Mouse (Mus musculus) cerebral cortex, adult 2 months (tissue): Measurements from ENCODE around the gene Ccl11.

Experiments used
- WGBS: fragments of 180-500 bp; shearing (Covaris S2); methylation state at CpG from one replicate; pipeline ENCODE4 v1.1.7; 2018; 5-methylcytosine and 5-hydroxymethylcytosine counted together

Ccl11 gene

GRCm38 (mm10) chr11:82057646-82058045 lies at the start of gene Ccl11:
TSS of gene Ccl11 (plus strand) at chr11:82057823.
- WGBS, result 45% methylated on average over 6 of the region's 6 CpGs

GRCm38 (mm10) chr11:82010115-82010514 lies 47.5 kb upstream of the Ccl11 start:
- 69% methylated on average over 3 of the region's 3 CpGs for WGBS

DNA sequence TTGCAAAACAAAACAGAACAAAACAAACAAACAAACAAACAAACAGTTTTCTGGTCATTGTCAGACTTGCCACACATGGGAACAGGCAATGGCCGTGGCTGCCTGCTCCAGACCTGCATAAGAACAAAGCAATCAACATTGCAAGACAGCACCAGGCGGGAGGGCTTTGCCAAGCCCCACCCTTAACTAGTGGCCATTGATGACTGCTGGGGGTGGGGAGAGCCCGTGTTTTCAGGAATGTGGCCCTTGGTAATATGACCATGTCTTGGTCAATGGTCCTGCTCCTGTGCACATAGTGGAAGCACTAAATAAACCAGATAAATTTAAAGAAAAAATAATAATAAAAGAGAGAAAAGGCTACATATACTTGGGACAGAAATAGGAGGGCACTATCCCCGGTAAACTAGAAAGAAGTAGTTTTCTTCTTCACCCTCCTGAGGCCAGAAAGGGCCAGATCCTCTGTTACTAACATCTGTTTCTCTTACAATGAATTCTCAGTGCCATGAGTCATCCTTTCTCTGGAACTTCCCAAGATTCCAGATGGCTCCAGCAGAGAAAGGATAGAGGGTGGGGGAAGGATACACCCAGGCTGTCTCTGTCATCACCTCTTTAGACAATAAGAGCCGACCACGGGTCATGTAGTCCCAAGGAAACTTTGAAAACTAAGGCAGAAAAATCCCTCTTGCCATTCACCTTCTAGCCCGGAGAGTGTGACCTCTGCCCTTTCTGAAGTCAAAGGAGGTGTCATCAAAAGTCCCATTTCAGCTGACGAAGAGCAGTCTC lies 46.0 kb upstream of the Ccl11 start:
- WGBS, result 63% methylated on average over 8 of the region's 8 CpGs

DNA sequence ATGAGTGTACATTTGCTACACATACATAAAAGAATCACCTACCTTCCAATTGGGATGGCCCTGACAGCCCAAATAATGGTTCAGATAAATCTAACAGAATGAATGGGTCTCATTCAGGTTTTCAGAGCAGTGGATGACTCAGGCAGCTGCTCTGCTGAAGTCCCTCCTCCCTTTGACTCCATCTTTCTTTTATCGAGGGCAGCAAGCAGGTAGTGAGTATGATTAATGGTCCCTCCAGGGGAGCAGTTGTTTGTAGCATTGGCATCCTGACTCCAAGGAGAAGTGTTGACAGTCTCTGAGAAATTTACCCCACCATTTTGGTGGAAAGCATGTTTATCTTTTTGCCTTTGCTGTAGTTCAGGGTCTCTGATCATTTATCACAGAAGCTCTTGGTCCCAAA lies 43.9 kb upstream of the Ccl11 start:
- WGBS, result 83% methylated on average over 1 of the region's 1 CpGs

DNA sequence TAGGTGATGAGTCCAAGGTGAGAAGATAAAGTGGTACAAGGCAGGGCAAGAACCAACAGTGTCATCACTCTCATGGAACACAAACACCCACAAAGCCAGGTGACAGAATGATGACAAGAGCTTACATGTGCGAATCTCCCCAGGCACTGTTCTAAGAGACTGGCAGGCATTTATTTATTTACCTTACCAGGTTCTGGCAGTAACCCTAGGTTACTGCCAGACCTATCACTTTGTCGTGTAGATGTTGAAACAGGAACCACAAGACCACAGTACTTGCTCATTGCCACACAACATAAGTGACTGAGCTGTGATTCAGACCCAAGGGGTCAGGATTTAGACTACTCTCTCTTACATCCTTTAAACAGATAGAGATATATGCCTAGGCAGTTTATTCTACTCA lies 42.6 kb upstream of the Ccl11 start:
- WGBS, result 82% methylated on average over 2 of the region's 2 CpGs

DNA sequence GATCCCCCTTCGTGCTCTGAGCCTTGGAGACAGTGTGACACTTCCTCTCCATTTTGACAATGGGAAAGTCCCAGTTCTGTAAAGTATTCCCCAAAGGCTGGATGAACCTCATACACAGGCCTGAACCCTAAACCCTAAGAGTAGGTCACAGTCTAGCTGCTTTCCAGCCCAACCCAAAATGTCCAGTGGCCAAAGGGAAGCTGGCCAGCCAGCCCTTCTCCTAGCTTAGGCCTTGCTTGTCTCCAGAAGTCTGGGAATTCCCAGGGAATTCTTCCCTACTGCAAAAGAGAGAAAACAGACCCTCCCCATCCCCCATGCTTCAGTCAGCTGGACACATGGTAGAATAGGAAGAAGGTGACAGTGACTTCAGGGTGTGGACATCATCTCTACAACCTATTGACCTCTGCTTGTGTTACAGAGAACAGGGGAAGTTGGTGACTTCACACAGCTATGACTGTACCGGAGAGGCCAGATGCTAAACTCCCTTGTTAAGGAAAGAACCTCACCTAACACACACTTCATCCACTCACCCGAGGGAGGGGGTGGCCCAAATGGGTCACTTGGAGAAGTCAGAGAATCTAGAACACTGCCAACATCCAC lies 41.3 kb upstream of the Ccl11 start:
- 80% methylated on average over 3 of the region's 3 CpGs for WGBS

DNA sequence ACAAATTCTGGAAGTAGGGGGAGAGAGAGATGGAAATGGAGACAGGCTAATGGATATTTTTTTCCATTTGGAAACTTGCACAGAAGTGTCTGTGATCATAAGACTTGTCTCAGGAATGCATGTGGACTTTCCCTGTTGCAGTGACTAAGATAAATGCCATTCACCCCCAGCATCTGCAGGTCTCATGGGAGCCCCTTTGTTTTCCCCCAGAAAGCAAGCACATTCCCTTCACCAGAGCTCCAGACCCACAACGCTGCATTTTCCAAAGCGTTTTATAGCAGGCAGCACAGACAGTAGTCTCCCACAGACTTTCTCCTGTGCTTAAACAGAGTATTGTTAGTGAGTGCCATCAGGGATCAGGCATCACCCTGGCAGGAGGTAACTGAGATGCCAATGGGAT lies 38.2 kb upstream of the Ccl11 start:
- 42% methylated on average over 2 of the region's 2 CpGs for WGBS

- 82% methylated on average over 3 of the region's 3 CpGs for WGBS
Observed at GRCm38 (mm10) chr11:82021406-82021805, 36.2 kb upstream of the Ccl11 start.

DNA sequence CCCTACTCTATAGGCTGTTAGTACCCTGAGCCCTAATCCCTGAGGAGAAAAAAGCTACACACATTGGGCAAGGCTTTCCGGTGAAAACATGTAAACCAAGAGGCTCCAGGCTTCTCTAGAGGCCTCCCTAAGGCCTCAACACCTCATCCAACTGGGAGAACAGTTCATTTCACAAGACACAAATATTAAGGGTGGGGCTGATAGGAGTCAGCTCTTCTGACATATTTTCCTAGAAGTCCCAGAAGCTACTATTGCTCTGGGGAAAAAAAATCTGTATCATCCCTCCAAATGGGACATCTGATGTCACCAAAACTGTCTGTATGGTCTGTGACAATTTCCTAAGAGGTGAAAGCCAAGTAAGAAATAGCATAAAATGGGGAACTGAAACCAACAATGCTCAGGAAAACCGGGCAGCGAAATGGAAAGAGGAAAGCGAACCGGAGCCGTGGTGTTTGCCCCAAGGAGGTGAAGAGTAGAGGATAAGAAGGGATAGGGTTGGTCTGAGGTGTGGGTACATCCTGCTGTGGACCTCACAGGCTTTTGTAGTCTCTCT lies 35.0 kb upstream of the Ccl11 start:
- WGBS, result 87% methylated on average over 6 of the region's 6 CpGs

DNA sequence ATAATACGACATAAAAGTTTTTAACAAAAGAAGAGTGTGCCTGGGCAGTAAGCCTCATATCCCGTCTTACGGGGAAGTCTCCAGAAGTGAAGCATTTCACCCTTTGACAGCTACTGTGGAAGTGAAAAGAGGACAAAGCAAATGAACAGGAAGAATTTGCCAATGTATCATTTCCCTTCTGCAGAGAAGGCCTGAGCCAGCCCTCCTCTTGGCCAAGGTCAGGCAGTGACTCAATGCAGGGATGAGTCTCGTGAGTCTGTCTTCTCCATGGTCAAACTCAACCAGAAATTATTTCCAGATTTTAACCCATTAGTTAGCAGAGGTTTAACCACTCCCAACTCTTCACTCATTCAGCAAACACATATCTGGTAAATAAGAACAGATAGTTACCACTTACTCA lies 33.9 kb upstream of the Ccl11 start:
- 82% methylated on average over 4 of the region's 4 CpGs for WGBS

GRCm38 (mm10) chr11:82030171-82030570 lies 27.5 kb upstream of the Ccl11 start:
- WGBS, result 89% methylated on average over 2 of the region's 2 CpGs

DNA sequence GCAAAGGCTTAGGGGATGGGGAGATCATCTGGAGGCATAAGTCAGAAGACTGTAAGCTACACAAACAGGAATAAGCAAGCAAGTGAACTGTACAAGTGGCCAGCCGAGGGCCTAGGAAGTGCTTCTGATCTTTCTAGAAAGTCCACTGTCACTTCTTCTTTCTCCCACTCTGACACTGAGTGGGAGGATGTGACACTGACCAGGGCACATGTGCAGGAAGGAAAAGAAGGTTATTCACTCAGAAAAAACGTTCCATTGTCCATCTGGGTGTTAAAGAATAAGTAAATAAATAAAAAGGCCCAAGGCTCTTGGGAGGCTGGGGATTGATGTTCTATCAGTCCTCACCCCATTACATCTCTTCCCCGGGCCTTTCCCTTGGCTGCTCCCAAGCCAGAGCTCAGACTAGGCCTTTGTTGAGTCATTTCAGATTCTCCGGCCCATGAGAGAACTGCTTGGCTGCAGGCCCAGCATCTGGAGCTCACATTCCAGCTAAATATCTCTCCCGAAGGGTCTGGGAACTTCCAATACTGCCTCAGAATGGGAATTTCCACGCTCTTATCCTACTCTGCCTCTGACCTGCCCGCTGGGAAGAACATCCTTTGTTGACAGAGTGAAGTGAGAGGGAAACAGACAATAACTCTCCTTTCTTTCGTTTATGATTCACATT lies 24.8 kb upstream of the Ccl11 start:
- 53% methylated on average over 8 of the region's 8 CpGs for WGBS

GRCm38 (mm10) chr11:82034446-82034845 lies 23.2 kb upstream of the Ccl11 start:
- WGBS, result 78% methylated on average over 7 of the region's 7 CpGs

GRCm38 (mm10) chr11:82035356-82035755 lies 22.3 kb upstream of the Ccl11 start, which contains the start of gene Ccl2:
TSS of gene Ccl2 (plus strand) at chr11:82035571.
- 19% methylated on average over 5 of the region's 5 CpGs for WGBS

- WGBS, result 59% methylated on average over 2 of the region's 2 CpGs
Observed at GRCm38 (mm10) chr11:82035857-82036256, 21.8 kb upstream of the Ccl11 start.

DNA sequence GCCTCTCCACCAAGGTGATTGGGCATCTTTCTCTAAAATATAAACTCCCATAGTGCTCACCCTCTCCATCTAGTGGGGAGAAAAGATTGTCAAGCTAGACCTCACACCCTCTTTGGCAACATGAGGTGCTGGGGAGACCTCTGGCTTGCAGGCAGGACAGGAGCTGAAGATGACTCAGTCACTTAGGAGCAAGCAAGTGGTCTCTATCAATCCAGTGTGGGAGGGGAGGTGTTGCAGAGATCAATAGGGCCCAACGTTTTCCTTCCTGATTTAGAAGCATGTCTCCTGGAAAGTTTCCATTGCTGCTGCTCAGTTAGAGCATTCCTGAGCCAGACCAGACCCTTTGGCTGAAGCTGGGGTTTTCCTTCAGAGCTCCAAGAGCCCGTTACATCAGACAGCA lies 19.1 kb upstream of the Ccl11 start, which contains the start of gene Gm17268:
Gm17268 (minus strand) TSS at position 28 of the 400 bp plus-strand sequence.
- 53% methylated on average over 2 of the region's 2 CpGs for WGBS

DNA sequence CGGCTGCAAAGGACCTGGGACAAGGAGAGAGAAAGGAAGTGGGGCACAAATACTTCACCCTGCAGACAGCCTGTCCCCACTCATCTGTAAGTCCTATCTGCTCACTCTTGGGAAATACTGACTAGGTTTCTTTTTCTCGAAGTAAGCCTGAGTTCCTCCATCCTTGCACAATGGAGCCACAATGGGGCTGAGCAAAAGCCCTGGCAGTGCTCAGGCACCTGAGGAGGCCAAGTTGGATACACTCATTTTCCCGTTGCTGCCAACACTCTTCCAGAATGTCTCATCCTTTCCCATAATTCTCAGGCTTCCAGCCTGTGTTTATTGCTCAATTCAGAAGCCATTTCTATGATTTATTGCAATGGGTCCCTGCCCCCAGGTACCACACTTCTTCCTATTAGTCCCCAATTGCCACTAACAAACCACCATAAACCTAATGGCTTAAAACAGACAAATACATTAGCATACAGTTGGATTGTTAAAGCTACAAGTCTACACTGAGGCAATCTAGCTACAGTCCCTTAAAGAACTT lies 18.4 kb upstream of the Ccl11 start:
- WGBS, result 66% methylated on average over 3 of the region's 3 CpGs

GRCm38 (mm10) chr11:82041671-82042080 lies 15.9 kb upstream of the Ccl11 start:
- WGBS, result 78% methylated on average over 4 of the region's 4 CpGs

- 41% methylated on average over 3 of the region's 3 CpGs for WGBS
Observed at GRCm38 (mm10) chr11:82045471-82045870, 12.2 kb upstream of the Ccl11 start, which contains the start of gene Ccl7. TSS of gene Ccl7 (plus strand) at chr11:82045712.

GRCm38 (mm10) chr11:82047746-82048415 lies 9.7 kb upstream of the Ccl11 start:
- 64% methylated on average over 6 of the region's 6 CpGs for WGBS

DNA sequence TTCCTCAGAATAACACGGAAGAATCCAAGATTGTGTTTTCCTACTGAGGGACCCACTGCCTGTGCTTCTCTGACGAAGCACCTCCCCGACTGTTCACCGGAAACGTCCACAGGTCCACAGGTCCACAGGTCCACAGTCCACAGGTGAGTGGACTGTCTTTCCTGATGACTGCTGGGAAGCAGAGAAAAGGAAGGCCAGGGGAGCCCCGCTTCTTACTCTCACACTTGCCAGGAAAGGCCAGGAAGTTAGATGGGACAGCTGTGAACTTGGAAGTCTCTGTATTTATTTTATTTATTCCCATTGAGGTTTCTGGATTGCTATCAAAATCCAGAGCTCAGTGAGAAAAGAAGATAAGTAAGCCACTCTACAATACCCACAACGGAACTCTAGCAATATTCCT lies 3.8 kb upstream of the Ccl11 start:
- WGBS, result 87% methylated on average over 7 of the region's 7 CpGs

GRCm38 (mm10) chr11:82062226-82062625 lies 4.6 kb downstream of the Ccl11 start:
- 67% methylated on average over 3 of the region's 3 CpGs for WGBS
